Mouse (Mus musculus) adrenal gland, postnatal 10 days (tissue): Measurements from ENCODE around the gene Gldn. TPM values are rescaled to one million over a fixed set of nuclear protein-coding genes. Genes with fewer than 3 reads are reported as not detected.

ENCODE experiments used
- total RNA-seq, 2 experiments: library from RNA; stranded (reverse); gene quantifications; 2 replicates each; pipeline ENCODE4 v1.2.3; 2021

Gene Gldn
- total RNA-seq, 2 experiments from 2014 or later: 3.0 to 3.7 TPM

Other genes with a start within 250 kb of the Gldn start
- gene Tnfaip8l3, start 218.1 kb upstream of the Gldn start, total RNA-seq: under 1 TPM; 0.39 to 0.48 TPM
- not detected for gene Cyp19a1, start 18.4 kb upstream of the Gldn start, total RNA-seq
- 10 to 100 TPM; 11.7 to 15.2 TPM for gene Dmxl2, start 215.1 kb downstream of the Gldn start, total RNA-seq